Mouse (Mus musculus) erythroblast, embryonic 14.5 days (primary cell): ENCODE results near the gene Surf2.

Experiments
- GATA1 ChIP-seq: IDR thresholded peaks from 2 replicates; pipeline ENCODE4 v1.6.1; 2012; ENCODE audit warnings: low read length, inconsistent platforms, mixed read lengths
- TAL1 ChIP-seq: IDR thresholded peaks from 3 replicates; pipeline ENCODE4 v1.6.1; 2012; ENCODE audit warnings: low read length, inconsistent platforms, mixed read lengths

- TF ChIP-seq GATA1 (no peak), TAL1 (no peak)
Measured at GRCm38 (mm10) chr2:26943253-26943652, 27.1 kb downstream of the Surf2 start.
